Mouse (Mus musculus): ENCODE results near the gene Ly75.
A peak's percentile ranks its signal among the peaks of the same experiment; 100 is the strongest.

- TF ChIP-seq CTCF (IDR thresholded peaks at IDR 0.05 in 2 of 3, conservative IDR thresholded peaks at IDR 0.05 in 1 of 3; ENCODE audit: control insufficient read depth in 1 of 3, insufficient read depth in 1 of 3, low read depth in 2 of 3, low read length in 3 of 3, poor library complexity in 1 of 3, severe bottlenecking in 1 of 3) (no peak), MAX (IDR thresholded peaks at IDR 0.05; ENCODE audit: low read length) (no peak), ETS1 (IDR thresholded peaks at IDR 0.05; ENCODE audit: low read depth, low read length) (no peak), MAFK (IDR thresholded peaks at IDR 0.05; ENCODE audit: borderline replicate concordance, low read depth, low read length) (no peak), CHD2 (IDR thresholded peaks at IDR 0.05; ENCODE audit: low read length) (no peak), MXI1 (IDR thresholded peaks at IDR 0.05; ENCODE audit: low read depth, low read length) (no peak), GATA1 (IDR thresholded peaks at IDR 0.05; ENCODE audit: low read depth, low read length) (peak; percentile 49; the same call in 1 of the 2 replicates), POLR2AphosphoS2 (IDR thresholded peaks at IDR 0.05; ENCODE audit: low read length) (no peak), RAD21 (IDR thresholded peaks at IDR 0.05; ENCODE audit: low read depth, low read length) (no peak), POLR2A (IDR thresholded peaks at IDR 0.05; ENCODE audit: control insufficient read depth in 1 of 2, insufficient read depth in 1 of 2, low read depth in 1 of 2, low read length in 2 of 2, poor library complexity in 1 of 2) (no peak)
These were observed 83.8 kb downstream of the Ly75 start for GRCm38 (mm10) chr2:60299323-60299722.

Data from MEL (cell line).